Mouse (Mus musculus): ENCODE measurements at regions not wholly inside any gene's neighbourhood (a gene's known extent, or its start where the extent isn't known, plus 50 kb on each side); places are given as distances from the start of the nearest gene placed in this dataset.

DNA sequence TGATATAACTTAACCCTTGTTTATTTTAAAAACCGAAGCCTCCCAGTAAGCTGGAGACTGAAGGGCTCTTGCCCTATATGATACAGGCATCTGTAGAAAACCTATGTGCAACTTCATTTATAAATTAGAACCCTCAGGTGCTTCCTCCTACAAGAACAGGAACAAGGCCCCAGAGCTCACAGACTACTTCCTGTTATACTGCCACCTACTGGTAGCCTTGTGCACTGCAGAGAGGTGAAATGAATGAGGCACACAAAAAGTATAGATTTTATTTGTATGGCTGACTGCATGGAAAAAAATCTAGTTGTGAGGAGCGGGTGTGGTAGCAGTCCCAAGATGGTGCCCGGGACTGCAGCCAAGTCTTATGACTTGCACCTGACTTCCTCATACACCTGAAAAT lies 203.5 kb downstream of the Ahr start:
- no peak for TF ChIP-seq POLR2A (IDR thresholded peaks at IDR 0.05; ENCODE audit: control insufficient read depth, extremely low read depth, insufficient read depth, low read length, poor library complexity)
- no peak for TF ChIP-seq CTCF (IDR thresholded peaks at IDR 0.05; ENCODE audit: borderline replicate concordance, control insufficient read depth, extremely low read depth, insufficient read depth, low read length, poor library complexity)

Data from thymus, adult 2 months (tissue).